Mouse (Mus musculus): ENCODE measurements around the gene Il18.

- TF ChIP-seq CTCF (IDR thresholded peaks at IDR 0.05; ENCODE audit: low read depth, low read length): no peak
- TF ChIP-seq GATA1 (IDR thresholded peaks at IDR 0.05; ENCODE audit: borderline replicate concordance, low read length): no peak
- no peak for TF ChIP-seq POLR2AphosphoS5 (IDR thresholded peaks at IDR 0.05; ENCODE audit: insufficient replicate concordance, low read depth, low read length)
Measured at GRCm38 (mm10) chr9:50585145-50585818, 30.7 kb downstream of the Il18 start.
